Mouse (Mus musculus) forebrain, embryonic 15.5 days (tissue): ENCODE measurements around the gene Dcdc2c. TPM values are rescaled to one million over a fixed set of nuclear protein-coding genes. Genes with fewer than 3 reads are reported as not detected.

Source experiments
- ATAC-seq: fragments of 200-750 bp; cut with Nextera tagmentation; replicated peaks from 2 replicates; pipeline ENCODE4 v1.8.0; 2017; ENCODE audit warnings: mild to moderate bottlenecking, moderate TSS enrichment, moderate library complexity
- H3K27ac ChIP-seq: fragments of 300-500 bp; sonication (generic); replicated peaks from 2 replicates; pipeline ENCODE4 v1.5.1; 2015; ENCODE audit warnings: mild to moderate bottlenecking, inconsistent platforms
- H3K27me3 ChIP-seq: fragments of 300-500 bp; sonication (generic); 2 replicates; pipeline ENCODE4 v1.6.1; 2015; ENCODE audit warnings: inconsistent platforms
- H3K36me3 ChIP-seq: fragments of 300-500 bp; sonication (generic); 2 replicates; pipeline ENCODE4 v1.6.1; 2015; ENCODE audit warnings: mild to moderate bottlenecking, inconsistent platforms
- H3K4me1 ChIP-seq: fragments of 300-500 bp; sonication (generic); 2 replicates; pipeline ENCODE4 v1.6.1; 2015; ENCODE audit warnings: inconsistent platforms
- H3K4me2 ChIP-seq: fragments of 300-500 bp; sonication (generic); replicated peaks from 2 replicates; pipeline ENCODE4 v1.6.1; 2015; ENCODE audit warnings: mild to moderate bottlenecking, inconsistent platforms
- H3K4me3 ChIP-seq: fragments of 300-500 bp; sonication (generic); 2 replicates; pipeline ENCODE4 v1.5.1; 2015; ENCODE audit warnings: mild to moderate bottlenecking, inconsistent platforms
- H3K9ac ChIP-seq: fragments of 300-500 bp; sonication (generic); replicated peaks from 2 replicates; pipeline ENCODE4 v1.6.1; 2015; ENCODE audit warnings: mild to moderate bottlenecking, inconsistent platforms
- H3K9me3 ChIP-seq: fragments of 300-500 bp; sonication (generic); 2 replicates; pipeline ENCODE4 v1.6.1; 2016; ENCODE audit warnings: inconsistent platforms
- WGBS: fragments of 180-500 bp; shearing (Covaris S2); methylation state at CpG from one replicate; pipeline ENCODE4 v1.1.7; 2015; ENCODE audit warnings: mixed read lengths; 5-methylcytosine and 5-hydroxymethylcytosine counted together
- polyA plus RNA-seq: library from polyadenylated mRNA; unstranded; fragments of >200 nt; fragmentation: Nextera tagmentation; extraction: Ambion mirVana; gene quantifications from 2 replicates; pipeline ENCODE4 v1.2.1, GENCODE M21; 2015

Gene Dcdc2c
- polyA plus RNA-seq, 1 experiment from 2014 or later, result 0.15 TPM

DNA sequence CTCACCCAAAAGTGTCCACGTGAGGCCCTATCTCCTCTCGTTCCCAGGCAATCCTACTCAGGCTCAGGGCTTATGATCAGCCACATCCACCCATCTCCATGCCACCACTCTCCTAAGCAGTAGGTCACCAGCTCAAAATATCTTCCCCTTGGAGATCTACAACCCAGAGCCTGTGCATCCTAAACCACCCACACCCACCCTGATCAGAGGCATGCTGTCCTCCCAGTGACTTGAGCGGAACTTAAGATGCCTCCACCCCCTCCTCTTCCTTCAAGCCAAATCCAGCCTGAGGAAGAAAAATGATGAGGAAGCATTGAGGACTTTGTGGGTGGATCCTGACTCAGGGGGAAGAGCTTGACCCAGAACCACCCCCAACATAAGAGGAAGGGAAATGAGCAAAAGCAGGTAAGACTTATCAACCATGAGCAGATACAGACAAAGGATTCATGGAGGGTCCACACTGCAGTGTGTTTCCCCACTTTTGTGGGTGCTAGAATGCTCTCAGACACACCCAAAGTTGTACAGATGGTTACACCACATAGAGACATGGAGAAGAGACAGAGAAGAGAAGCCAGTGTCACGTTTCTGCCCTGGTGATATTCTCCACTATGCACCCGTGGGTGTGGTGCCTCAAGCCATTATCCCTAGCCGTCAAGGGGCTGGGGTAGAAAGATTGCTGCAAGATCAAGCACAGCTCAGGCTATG, 23.3 kb upstream of the Dcdc2c start:
- Histone ChIP-seq H3K4me3 (no peak overlapping the region), H3K9ac (no peak overlapping the region), H3K4me2 (no peak overlapping the region), H3K36me3 (no peaks in the 10 kb centered on the region), H3K9me3 (no peaks in the 10 kb centered on the region), H3K27ac (no peak overlapping the region), H3K27me3 (no peaks in the 10 kb centered on the region), H3K4me1 (peaks cover 7% of the 10 kb centered on the region; the same call in 1 of the 2 replicates)
- WGBS, result 85% methylated on average over 6 of the region's 6 CpGs
- ATAC-seq, result no peak

DNA sequence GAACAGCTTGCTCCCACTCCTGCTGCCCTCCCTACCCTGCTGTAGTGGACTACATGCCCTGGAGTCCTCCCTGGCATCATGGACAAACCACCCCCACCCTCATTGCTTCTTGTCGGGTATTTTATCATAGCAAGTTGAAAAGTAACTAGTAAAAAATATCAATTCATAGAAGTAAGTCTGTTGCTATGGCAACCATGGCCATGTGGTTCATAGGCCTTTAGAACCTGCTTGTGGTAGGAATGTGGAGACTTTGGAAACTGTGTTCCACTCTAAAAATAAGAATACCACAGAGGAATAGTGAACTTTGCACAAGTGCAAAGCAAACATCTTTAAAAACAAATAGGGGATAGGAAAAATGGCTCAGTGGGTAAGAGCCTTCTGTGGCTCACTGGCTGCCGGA, 20.0 kb upstream of the Dcdc2c start:
- no peak for ATAC-seq
- H3K4me3 ChIP-seq, result no peak overlapping the region
- H3K9me3 ChIP-seq, result no peaks in the 10 kb centered on the region
- WGBS, result 82% methylated on average over 2 of the region's 2 CpGs
- no peaks in the 10 kb centered on the region for H3K36me3 ChIP-seq
- no peak overlapping the region for H3K4me2 ChIP-seq
- H3K9ac ChIP-seq, result no peak overlapping the region
- H3K4me1 ChIP-seq, result no peaks in the 10 kb centered on the region
- H3K27ac ChIP-seq, result no peak overlapping the region
- H3K27me3 ChIP-seq, result no peaks in the 10 kb centered on the region

DNA sequence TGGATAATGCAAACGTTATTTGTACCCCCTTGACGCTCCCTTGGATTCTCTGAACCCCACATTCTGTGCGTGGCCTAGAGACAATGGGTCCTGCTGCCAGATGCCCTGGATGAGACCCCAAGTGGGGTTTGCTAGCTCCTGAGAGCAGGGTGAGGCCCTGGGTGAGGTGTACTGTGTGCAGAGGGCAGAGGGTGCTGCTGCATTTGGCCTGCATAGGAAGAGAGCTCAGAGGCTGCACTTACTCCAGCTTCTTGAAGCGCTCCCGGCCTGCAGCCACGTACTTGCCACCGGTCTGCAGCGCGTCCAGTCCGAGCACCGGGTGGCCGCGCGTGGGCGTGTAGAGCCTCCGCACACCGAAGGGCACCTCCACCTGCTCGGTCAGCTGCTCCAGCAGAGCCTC, 424 bp downstream of the Dcdc2c start:
- H3K36me3 ChIP-seq, result no peaks in the 10 kb centered on the region
- WGBS, result 90% methylated on average over 18 of the region's 18 CpGs
- no peak overlapping the region for H3K4me2 ChIP-seq
- no peaks in the 10 kb centered on the region for H3K9me3 ChIP-seq
- no peak overlapping the region for H3K4me3 ChIP-seq
- no peaks in the 10 kb centered on the region for H3K4me1 ChIP-seq
- H3K27me3 ChIP-seq, result no peaks in the 10 kb centered on the region
- no peak for ATAC-seq
- H3K27ac ChIP-seq, result no peak overlapping the region
- no peak overlapping the region for H3K9ac ChIP-seq

DNA sequence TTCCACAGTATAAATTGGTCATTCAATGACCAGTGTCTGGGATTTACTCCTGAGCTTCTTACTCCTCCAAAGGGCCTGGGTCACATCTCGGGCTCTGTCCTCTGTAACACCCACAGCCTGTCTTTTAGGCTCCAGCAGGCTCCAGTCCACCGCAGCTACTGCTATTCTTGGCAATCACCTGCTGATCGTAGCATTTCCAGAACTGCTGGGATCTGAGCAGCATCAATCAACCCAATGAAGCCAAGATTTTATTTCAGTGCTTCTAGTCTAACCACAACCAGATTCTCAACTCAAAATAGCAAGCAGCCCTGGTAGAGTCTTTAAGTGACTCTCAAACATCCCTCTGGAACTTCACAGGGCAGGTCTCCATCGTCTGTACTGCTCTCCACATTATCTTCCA, 3.3 kb downstream of the Dcdc2c start:
- Histone ChIP-seq H3K27ac (no peak overlapping the region), H3K4me3 (no peak overlapping the region), H3K4me2 (no peak overlapping the region), H3K36me3 (no peaks in the 10 kb centered on the region), H3K4me1 (no peaks in the 10 kb centered on the region), H3K9me3 (no peaks in the 10 kb centered on the region), H3K9ac (no peak overlapping the region), H3K27me3 (no peaks in the 10 kb centered on the region)
- ATAC-seq, result no peak
- 60% methylated on average over 4 of the region's 4 CpGs for WGBS

DNA sequence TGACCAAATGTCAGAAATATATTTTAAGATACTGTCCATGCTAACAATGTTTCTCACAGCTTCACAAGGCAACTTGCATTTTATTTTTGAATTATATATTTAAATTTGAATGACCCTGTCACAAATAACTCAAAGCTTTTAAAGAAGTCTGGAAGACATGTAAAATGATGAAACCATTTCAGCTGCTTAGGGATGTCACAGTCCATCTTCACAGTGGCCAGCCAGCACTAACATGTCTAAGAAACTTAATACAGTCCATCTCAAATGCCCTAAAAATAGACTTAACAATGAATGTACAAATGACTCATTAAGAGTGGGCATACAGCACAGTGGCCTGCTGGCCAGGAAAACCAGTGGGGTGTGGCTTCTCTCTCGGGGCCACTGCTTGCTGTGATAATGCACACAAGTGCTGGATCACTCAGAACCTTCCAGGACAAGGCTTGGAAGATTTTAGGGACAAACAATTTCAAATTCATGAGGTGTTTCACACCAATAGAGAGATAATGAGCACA, 37.9 kb downstream of the Dcdc2c start:
- Histone ChIP-seq H3K9ac (no peak overlapping the region), H3K4me1 (no peaks in the 10 kb centered on the region), H3K4me3 (no peak overlapping the region), H3K27ac (no peak overlapping the region), H3K9me3 (no peaks in the 10 kb centered on the region), H3K4me2 (no peak overlapping the region), H3K36me3 (no peaks in the 10 kb centered on the region), H3K27me3 (no peaks in the 10 kb centered on the region)
- WGBS, result 48% methylated on average over 1 of the region's 1 CpGs
- no peak for ATAC-seq

DNA sequence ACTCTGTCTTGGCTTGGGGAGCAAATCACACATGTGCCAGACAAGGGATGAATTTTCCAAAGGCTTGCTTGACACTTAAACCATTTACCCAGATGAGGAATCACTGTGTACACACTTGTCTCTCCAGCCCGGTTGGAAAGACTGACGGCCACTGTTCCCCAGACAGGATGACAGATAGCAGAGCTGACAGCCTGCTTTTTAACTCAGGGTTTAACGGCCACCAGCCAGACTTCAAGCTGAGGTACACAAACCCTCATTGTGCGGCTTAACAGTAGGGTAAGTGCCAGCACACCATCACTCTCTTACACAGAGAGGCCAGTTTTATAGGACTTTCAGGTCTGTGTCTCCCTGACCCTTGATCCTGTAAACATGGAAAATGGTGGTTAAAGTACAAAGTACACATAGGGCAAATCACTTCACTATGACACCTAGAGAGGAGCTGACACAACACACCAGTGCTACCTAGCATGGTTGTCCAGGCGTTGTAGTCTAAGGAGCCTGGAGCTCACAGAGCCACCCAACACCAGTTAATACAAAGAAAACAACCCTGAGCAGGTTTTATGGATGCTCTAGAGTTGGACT, 42.4 kb downstream of the Dcdc2c start:
- no peaks in the 10 kb centered on the region for H3K9me3 ChIP-seq
- WGBS, result 53% methylated on average over 5 of the region's 5 CpGs
- H3K4me1 ChIP-seq, result no peaks in the 10 kb centered on the region
- no peaks in the 10 kb centered on the region for H3K36me3 ChIP-seq
- H3K27me3 ChIP-seq, result no peaks in the 10 kb centered on the region
- H3K9ac ChIP-seq, result no peak overlapping the region
- H3K4me3 ChIP-seq, result no peak overlapping the region
- ATAC-seq, result no peak
- no peak overlapping the region for H3K27ac ChIP-seq
- H3K4me2 ChIP-seq, result no peak overlapping the region

DNA sequence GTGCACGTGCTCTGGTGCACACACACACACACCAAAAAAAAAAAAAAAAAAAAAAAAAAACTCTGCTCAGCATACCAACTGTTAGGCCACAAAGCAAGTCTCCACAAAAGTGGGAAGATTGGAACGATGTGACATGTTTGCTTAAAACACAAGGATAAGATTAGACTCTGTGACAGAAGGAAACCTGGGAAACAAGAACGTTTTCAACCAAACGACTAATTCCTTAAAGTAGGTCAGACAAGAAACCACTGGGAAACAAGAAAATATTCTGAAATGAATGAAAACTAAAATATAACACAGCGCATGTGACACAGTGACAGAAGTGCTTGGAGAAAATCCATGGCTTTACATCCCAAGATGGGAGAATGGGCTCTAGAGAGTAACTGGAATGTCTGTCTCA, 57.9 kb downstream of the Dcdc2c start:
- Histone ChIP-seq H3K9me3 (no peaks in the 10 kb centered on the region), H3K9ac (no peak overlapping the region), H3K4me1 (no peaks in the 10 kb centered on the region), H3K27me3 (no peaks in the 10 kb centered on the region), H3K4me2 (no peak overlapping the region), H3K36me3 (no peaks in the 10 kb centered on the region), H3K27ac (no peak overlapping the region), H3K4me3 (no peak overlapping the region)
- no peak for ATAC-seq
- WGBS, result 85% methylated on average over 5 of the region's 5 CpGs

DNA sequence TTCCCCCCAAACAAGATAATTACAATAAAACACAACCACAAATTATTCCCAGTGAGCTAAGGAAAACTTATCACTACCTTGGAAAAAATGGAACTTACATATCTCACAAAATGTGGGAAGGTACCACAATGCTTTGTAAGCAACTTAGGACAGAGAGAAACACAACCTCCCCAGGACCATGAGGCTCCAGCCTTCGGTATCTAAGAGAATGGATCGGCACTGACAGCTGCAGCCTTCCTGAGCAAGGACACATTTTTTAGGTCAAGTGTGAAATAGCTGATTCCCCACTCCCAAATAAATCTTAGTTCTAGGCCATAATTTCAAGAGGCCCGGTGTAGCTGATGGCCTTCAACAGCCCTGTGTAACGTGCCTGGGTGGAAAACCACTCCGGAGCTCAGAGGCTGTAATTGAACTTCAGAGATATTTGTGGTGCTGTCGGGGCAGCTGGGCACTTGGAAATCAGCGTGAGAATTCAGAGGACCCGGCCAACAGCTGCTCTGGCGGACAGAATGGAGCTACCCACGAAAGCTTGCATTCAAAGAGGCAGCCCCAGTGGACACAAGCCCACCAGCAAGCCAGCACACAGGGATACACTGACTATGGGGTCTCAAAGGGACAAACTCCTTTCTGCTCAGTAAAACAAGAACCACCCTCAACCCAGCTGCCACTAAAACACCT, 69.6 kb downstream of the Dcdc2c start:
- ATAC-seq, result no peak
- Histone ChIP-seq H3K4me1 (no peaks in the 10 kb centered on the region), H3K36me3 (no peaks in the 10 kb centered on the region), H3K27me3 (no peaks in the 10 kb centered on the region), H3K27ac (no peak overlapping the region), H3K4me3 (no peak overlapping the region), H3K9ac (no peak overlapping the region), H3K4me2 (no peak overlapping the region), H3K9me3 (no peaks in the 10 kb centered on the region)
- WGBS, result 74% methylated on average over 10 of the region's 10 CpGs

DNA sequence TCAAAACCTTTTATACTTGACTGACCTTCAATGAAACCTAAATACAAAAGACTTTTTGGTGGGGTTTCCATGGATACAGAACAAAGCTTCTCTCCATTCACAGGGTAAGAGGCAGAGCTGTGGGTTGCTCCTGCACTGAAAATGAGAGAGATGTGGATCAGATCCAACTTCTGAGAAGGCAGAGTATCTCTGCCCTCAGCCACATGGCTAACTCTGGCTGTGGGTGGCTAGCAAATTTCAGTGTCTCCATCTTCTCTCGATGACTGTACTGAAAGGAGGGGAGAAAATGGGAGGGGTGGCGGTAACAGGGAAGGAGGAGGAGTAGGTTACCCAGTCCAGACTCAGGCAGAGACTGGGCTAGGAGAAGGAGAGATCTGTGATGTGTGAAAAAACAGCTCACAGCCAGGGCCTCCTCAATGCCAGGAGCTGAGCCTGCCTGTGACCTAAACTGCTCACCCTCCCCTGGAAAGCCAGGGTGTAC, 91.2 kb downstream of the Dcdc2c start:
- H3K9ac ChIP-seq, result no peak overlapping the region
- no peak overlapping the region for H3K4me3 ChIP-seq
- no peaks in the 10 kb centered on the region for H3K9me3 ChIP-seq
- H3K27me3 ChIP-seq, result no peaks in the 10 kb centered on the region
- peak; percentile 93 for ATAC-seq
- peak overlapping the region; percentile 70 for H3K27ac ChIP-seq
- WGBS, result 11% methylated on average over 2 of the region's 2 CpGs
- no peak overlapping the region for H3K4me2 ChIP-seq
- no peaks in the 10 kb centered on the region for H3K36me3 ChIP-seq
- peaks cover 12% of the 10 kb centered on the region for H3K4me1 ChIP-seq

DNA sequence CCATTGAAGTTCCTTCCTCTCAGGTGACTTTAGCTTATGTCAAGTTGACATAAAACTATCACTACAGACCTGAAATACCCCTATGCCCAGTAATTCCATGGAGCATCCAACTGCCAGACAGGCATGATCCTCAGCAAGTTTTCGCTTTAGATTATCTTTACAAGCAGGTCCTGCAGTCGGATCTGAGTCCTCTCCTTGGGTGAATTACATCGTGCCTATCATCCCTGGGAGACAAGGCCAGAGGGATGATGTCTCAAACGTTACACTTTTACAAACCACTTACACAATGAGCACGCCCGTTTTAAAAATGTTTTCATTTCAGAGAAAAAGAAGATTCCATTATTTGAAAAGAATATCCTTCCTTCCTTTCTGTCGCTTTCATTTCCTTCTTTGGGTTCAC, 91.7 kb downstream of the Dcdc2c start:
- 7% methylated on average over 7 of the region's 7 CpGs for WGBS
- no peaks in the 10 kb centered on the region for H3K36me3 ChIP-seq
- H3K27ac ChIP-seq, result peak overlapping the region; percentile 70
- no peak overlapping the region for H3K4me3 ChIP-seq
- H3K27me3 ChIP-seq, result no peaks in the 10 kb centered on the region
- H3K4me1 ChIP-seq, result peaks cover 12% of the 10 kb centered on the region
- ATAC-seq, result peak; percentile 38; the same call in 1 of the 2 replicates
- no peaks in the 10 kb centered on the region for H3K9me3 ChIP-seq
- H3K4me2 ChIP-seq, result no peak overlapping the region
- no peak overlapping the region for H3K9ac ChIP-seq

DNA sequence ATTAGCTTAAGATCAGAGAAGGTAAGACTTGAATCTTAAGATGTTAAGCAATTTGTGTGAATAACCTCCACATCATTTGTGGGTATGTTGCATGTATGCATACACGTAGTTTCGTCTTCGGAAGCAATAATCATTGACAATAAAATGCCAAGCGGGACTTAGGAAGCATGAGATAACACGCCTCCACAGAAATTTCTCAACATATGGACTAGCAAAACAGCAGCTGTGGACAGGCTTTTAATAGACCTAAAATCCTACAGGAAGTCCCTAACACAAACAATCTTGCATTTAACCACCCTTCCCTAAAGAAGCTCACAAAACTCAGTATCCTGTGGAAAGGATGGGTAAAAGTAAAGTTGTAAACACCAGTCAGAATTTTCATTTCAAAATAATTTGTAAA, 93.4 kb downstream of the Dcdc2c start:
- H3K27me3 ChIP-seq, result no peaks in the 10 kb centered on the region
- 87% methylated on average over 5 of the region's 5 CpGs for WGBS
- no peak overlapping the region for H3K27ac ChIP-seq
- no peaks in the 10 kb centered on the region for H3K36me3 ChIP-seq
- H3K4me3 ChIP-seq, result no peak overlapping the region
- H3K4me1 ChIP-seq, result peaks cover 12% of the 10 kb centered on the region
- no peak overlapping the region for H3K4me2 ChIP-seq
- no peak for ATAC-seq
- no peaks in the 10 kb centered on the region for H3K9me3 ChIP-seq
- no peak overlapping the region for H3K9ac ChIP-seq

DNA sequence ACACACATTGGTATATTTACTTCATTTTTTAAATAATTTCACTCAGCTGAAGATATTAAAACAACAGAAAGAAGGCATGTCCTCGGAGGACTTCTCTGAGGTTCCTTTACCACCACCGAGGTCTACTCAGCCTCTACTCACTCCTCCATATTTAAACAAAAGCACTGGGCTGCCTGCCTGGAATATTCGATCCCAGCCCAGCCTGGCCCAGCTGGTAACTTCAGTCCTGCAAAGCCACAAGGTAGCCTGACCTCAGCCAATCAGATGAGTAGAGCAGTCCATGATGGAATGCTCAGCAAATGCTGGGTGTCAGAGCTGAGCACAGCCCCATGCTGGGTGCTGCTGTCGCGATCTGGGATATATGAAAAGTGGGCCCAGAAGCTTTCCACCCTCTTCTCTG, 115.7 kb downstream of the Dcdc2c start:
- Histone ChIP-seq H3K27ac (no peak overlapping the region), H3K4me3 (no peak overlapping the region), H3K4me2 (no peak overlapping the region), H3K4me1 (peaks cover 5% of the 10 kb centered on the region), H3K36me3 (no peaks in the 10 kb centered on the region), H3K9me3 (no peaks in the 10 kb centered on the region), H3K27me3 (no peaks in the 10 kb centered on the region), H3K9ac (no peak overlapping the region)
- ATAC-seq, result no peak
- WGBS, result 80% methylated on average over 5 of the region's 5 CpGs
